Mouse (Mus musculus) lung, postnatal 4 days (tissue): ENCODE measurements around the gene Dnah14.
"Not testable (repeated sequence)": the region's sequence is repeated elsewhere in the genome, so short reads cannot be mapped to it uniquely, and the experiment has no call there.

Experiments used
- DNase-seq, 2 experiments: peaks; one replicate each; pipeline ENCODE4 v3.0.0; 2021

The Dnah14 gene

DNA sequence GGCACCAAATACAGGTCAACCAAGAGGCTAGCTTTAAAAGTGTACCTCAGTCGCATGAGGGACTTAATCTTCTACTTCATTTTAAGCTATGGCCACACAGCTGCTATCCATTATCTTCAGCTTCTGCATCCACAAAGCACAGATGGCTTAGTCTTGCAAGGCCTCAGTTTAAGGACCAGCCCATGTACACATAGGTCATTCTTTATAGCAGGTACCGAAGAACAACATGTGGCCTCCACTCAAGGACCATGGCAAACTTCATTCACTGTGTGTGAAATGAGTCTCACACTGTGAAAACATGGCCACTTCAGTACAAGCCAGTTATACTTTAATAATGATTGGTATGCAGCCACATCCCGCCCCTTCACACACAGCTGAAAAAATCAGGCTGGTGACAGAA, 34.8 kb downstream of the Dnah14 start:
- no peak for DNase-seq

- DNase-seq = peak; percentile 60 to 78
Measured at GRCm38 (mm10) chr1:181615866-181616491, 39.6 kb downstream of the Dnah14 start.

GRCm38 (mm10) chr1:181617332-181617731, 41.0 kb downstream of the Dnah14 start:
- peak in 1 of 2 experiments; percentile 24 for DNase-seq

- no peak for DNase-seq
Measured at GRCm38 (mm10) chr1:181623149-181623680, 46.9 kb downstream of the Dnah14 start.

DNA sequence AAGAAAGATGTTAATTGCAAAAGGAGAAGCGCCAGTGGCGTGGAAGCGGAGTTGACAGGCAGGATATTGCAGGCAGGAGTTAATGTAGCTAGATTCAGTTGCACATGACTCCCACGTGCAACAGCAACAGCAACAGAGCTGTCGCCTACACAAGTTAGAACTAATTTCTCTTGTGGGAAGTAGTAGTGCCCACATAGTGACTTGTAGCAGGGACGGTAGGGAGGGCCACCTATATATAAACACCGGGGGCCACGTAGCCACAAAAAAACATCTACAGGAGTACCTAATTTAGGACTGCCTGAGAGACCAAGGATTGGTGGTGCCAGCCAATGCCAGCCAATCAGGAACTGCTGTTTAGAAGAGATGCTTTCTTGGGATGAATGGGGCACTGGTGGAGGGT, 48.5 kb downstream of the Dnah14 start:
- no peak for DNase-seq

- DNase-seq = no peak
Measured at GRCm38 (mm10) chr1:181628276-181628675, 51.9 kb downstream of the Dnah14 start.

- no peak for DNase-seq
Measured at GRCm38 (mm10) chr1:181631371-181631770, 55.0 kb downstream of the Dnah14 start.

DNA sequence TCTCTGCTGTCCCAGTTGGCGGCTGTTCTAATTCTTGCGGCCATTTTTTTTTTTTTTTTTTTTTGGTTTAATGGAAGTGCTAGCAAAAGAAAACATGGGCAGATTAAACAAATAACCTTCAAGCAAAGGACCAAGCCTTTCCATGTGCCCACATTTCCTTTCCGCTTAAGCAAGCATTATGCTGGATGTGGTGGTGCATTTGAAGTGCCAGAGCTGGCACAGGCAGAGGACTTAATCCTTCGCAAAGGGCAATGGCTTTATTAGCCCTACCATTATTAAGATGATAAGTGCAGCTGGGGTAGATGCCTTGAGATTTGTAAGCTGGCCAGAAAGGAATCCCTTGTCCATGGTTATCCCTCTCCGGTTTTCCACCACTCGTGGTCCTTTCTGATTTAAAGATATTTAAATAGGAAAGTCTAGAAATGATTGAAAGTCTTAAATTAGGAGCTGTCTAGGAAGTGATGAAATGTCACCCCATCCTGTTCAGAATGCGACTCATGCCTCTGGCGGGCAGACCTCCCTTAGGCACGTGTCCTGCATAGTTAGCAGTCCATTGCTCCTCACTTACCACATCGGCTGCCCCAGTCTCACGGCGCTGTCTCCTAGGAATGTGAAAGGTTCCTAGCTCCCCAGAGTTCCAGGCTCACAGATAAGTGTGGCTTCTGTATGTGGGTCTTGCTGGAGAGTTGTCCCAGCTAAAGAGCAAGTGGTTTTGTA, 61.8 kb downstream of the Dnah14 start:
- DNase-seq = no peak

DNA sequence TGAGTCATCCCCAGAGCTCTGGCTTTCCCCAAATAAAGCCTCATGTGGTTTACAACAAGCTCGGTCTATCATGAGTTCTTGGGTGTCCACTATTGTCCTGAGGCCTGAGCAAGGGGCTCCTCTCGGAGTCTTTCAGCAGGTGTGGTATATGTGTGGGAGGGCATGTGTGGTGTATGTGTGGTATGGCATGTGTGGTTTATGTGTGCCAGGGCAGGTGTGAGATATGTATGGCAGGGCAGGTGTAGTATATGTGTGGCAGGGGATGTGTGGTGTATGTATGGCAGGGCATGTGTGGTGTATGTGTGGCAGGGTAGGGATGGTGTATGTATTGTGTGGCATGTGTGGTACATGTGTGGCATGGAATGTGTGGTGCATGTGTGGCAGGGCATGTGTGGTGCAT, 64.0 kb downstream of the Dnah14 start:
- no peak for DNase-seq

- DNase-seq = no peak
Measured at GRCm38 (mm10) chr1:181647467-181647866, 71.1 kb downstream of the Dnah14 start.

DNA sequence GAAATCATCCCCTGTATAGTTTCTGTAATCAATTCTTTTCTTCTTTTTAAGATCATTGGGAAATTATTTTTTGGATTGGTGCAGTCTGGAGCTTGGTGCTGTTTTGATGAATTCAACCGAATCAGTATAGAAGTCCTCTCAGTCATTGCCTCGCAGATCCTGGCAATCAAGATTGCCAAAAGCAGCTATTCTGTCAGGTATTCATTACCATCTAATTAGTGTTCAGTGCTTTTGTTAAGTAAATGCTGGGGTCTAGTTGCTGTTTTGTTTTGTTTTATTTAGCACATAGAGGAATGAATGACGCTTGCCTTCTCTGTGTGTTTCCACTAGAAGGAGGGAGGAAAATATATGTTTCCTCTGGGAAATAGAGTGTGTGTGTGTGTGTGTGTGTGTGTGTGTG, 77.1 kb downstream of the Dnah14 start:
- DNase-seq = no peak

DNA sequence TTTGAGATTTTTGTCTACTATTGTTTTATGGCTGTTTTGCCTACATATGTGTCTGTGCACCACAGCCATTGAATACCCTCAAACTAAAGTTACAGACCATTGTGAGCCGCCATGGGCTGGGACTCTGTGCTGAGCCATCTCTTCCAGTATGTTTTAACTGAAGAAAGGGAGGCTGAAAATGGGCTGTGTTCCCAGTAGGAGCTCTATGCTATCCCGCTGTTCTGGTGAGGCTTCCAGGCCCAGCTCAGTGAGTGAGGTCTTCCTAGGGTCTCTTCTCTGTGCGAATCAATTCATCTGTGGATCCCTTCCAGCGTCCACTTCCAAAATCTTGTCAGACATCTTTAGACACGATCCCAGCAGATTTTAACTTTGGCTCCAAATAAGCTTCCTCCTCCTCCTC, 80.1 kb downstream of the Dnah14 start:
- DNase-seq = no peak

DNA sequence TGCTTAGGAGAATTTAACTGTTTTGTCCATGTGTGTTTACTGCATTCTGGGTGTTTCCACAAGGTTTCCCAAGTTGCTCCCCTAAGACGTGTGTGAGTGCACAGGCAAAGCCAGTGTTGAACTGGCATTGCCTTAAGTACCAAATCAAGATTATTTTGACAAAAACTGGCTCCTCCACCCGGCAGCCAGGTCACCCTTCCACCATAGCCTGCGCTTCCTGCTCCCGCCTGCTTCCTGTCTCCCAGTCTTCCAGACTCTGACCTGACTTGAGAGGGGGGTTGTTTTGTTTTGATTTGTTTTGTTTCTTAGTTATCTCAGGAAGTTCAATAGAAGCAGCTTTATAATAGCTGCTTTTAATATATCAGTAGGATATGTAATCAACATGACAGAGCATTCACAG, 90.4 kb downstream of the Dnah14 start:
- no peak for DNase-seq

GRCm38 (mm10) chr1:181694729-181695498, 118.6 kb downstream of the Dnah14 start:
- no peak for DNase-seq

DNA sequence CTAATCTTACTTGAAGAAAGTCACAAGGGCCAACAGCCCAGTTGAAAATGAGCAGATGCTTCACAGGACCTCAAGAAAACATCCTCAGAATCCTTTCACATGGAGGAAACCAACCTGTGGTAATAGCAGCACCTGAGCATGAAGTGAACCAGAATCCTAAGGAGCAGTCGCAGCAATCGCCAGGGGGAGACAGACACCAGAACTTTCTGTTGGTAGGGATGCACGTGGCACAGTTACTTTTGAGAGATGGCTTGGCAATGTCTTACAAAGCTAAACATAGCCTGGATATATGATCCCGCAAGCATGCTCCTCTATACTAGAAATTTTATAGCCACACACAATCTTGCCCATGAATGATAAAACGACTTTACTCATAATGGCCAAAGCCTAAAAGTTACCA, 152.3 kb downstream of the Dnah14 start:
- peak in 1 of 2 experiments; percentile 43 for DNase-seq

DNA sequence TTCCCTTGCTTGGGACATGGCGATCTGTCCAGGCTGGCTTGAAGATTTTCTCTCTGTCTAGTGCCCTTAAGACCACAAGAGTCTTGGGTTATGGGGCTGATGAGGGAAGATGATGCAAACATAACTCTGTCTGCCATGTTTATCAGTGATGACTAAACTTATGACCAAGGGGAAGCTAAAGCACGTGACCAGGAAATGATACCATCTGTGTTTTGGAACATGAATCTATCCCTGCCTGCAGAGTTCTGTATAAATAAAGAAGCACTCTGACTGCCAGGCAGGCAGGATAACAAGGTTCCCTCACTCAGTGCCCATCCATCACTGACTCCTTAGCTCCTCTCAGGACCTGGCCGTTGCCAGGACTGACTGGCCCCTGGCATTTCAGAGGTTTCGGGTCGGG, 157.2 kb downstream of the Dnah14 start:
- DNase-seq = no peak

- DNase-seq = no peak
Measured at GRCm38 (mm10) chr1:181740259-181740658, 163.9 kb downstream of the Dnah14 start.

DNA sequence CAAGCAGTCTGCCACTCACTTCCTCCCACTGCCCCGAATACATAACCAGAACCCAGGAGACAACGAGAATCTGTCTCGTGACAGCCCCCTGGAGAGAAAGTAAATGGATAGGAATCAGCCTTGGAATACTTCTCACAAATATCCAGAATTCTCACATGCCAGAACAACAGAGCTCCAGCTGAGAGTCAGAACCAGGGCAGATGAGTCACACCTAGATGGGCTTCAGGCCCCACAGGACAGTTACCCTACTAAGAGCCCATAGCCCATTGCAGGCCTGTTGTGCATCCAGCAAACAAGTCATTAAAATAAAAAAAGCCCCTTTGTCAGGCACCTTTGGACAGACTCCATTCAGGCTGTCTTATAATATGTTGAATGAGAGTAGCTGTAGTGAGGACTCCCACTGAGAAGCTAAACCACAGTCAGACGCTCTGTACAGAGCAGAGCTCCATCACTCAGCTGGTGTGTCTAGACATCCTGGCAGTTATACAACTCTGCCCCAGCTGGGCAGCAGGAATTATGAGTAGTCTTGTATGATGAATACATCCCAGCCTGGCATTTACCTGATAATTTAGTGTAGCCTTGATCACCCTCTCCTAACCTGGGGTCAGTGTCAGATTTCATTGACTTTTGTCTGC, 166.0 kb downstream of the Dnah14 start:
- DNase-seq = no peak

DNA sequence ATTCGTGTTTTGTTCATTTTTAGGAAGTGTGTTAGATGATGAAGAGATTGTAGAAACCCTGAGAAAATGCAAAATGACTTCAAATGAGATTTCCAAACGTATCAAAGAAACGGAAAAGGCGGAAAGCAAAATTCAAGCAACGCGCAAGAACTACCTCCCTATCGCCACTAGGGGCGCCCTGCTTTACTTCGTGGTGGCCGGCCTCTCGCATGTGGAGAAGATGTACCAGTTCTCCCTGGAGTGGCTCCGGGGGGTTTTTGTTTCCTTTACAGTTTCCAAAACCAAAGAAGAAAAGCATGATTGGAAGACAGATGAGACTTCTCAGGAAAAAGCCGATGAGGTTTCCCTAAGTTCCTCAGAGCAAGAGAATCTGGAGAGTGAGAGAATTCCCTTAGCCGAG, 193.0 kb downstream of the Dnah14 start:
- no peak for DNase-seq

DNA sequence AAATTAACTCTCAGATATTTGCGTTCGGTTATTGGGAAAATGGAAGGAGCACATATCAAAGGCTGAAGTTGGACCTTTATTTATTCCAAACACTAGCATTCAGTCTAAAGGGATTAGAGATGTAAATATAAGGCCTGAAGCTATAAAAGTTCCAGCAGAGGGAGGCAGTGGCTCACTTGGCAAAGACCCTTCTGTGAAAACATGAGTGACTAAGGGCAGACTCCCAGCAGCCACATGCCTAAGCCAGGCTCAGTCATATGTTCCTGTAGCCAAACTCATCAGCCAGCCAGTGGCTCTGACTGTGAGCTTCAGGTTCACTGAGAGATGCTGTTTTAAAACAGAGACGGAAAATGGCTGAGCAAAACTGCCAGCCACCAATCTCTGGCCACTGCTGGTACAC, 195.5 kb downstream of the Dnah14 start:
- DNase-seq = no peak

- DNase-seq = no peak
Measured at GRCm38 (mm10) chr1:181776541-181776940, 200.2 kb downstream of the Dnah14 start.

DNA sequence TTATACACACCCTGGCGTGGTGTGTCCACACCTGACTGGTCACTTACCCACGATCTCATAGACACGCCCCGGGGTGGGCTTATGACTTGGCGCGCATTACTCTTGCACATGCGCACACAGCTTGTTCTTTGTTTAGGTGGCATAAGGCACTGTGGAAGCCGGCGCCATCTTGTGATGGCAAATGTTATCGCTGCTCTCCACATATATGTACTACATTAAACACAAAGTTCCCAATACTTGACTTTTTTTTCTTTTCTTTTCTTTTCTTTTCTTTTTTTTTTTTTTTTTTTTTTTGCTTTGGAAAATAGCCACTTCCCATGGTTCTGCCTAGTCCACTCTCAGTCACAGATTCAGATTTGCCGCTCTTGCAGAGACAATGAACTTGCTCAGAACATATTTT, 206.2 kb downstream of the Dnah14 start:
- DNase-seq = not testable (repeated sequence)

- DNase-seq = no peak
Measured at GRCm38 (mm10) chr1:181789952-181790351, 213.6 kb downstream of the Dnah14 start.
